Mouse (Mus musculus) embryonic fibroblast, embryonic 13.5 days (primary cell): ENCODE results near the gene Cyp51. TPM values are rescaled to one million over a fixed set of nuclear protein-coding genes. Genes with fewer than 3 reads are reported as not detected.
A peak's percentile ranks its signal among the peaks of the same experiment; 100 is the strongest.
"Not testable (repeated sequence)": the region's sequence is repeated elsewhere in the genome, so short reads cannot be mapped to it uniquely, and the experiment has no call there.

Experiments
- H3K27ac ChIP-seq: 2 replicates; pipeline ENCODE4 v1.5.1; 2012; ENCODE audit warnings: low read length, control low read depth, inconsistent platforms; ENCODE audit not compliant: insufficient read depth
- H3K4me1 ChIP-seq: 2 replicates; pipeline ENCODE4 v1.6.1; 2011; ENCODE audit warnings: low read length; ENCODE audit not compliant: control insufficient read depth, insufficient read depth
- H3K4me3 ChIP-seq: 2 replicates; pipeline ENCODE4 v1.5.1; 2011; ENCODE audit warnings: mild to moderate bottlenecking, control low read depth, low read length; ENCODE audit not compliant: insufficient read depth
- CTCF ChIP-seq: IDR thresholded peaks from 2 replicates; pipeline ENCODE4 v1.5.1; 2011; ENCODE audit warnings: mild to moderate bottlenecking, control low read depth, low read length, moderate library complexity, borderline replicate concordance; ENCODE audit not compliant: insufficient read depth
- POLR2A ChIP-seq: IDR thresholded peaks from 2 replicates; pipeline ENCODE4 v1.6.1; 2011; ENCODE audit warnings: low read depth, mild to moderate bottlenecking, control low read depth, low read length, moderate library complexity
- polyA plus RNA-seq: library from polyadenylated mRNA; stranded (reverse); fragments of >200 nt; gene quantifications from 2 replicates; pipeline ENCODE4 v1.2.4, GENCODE M21; 2011; ENCODE audit warnings: low read depth; ENCODE audit not compliant: missing spikeins, insufficient read length

Cyp51 gene
- polyA plus RNA-seq, result 84.4 and 86.6 TPM in 2 replicates

DNA sequence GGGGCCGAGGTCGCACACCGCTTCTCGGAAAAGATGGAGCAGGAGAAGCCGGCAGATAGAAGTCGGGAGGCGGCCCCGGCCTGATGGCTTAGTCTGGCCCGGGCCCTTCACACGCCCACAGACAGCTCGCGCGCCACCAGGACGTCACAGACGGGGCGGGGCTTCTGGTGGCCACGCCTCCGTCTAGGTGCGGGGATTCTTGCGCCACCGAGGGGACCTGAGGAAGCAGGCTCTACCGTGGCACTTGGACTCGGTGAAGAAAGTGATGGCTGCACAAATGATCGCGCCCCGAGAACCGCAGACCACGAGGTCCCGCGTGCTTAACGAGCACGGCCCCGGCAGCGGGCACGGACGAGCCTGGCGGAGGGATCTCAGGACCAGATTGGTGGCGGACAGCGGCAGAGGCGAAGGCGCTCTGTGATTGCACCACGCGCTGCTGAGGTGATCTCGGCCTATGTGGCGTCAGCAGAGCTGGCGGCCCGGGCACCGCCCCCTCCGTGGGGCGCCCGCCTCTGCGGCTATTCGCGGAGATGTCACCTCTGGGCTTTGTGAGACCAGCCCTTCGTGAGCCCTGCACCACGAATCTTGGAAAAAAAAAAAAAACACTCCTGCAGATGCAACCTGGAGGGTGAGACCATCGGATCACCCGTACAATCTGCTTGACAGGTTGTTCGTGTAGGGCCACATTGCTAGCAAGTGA, at the start of gene Cyp51:
Gene Cyp51 (minus strand): TSS at position 406 of the 700 bp plus-strand sequence.
- peak within 1 kb of the TSS; percentile 92 for H3K4me3 ChIP-seq
- TF ChIP-seq POLR2A (peak; percentile 74), CTCF (no peak)
- peak within 1 kb of the TSS; percentile 89 for H3K27ac ChIP-seq
- H3K4me1 ChIP-seq, result no peaks in the 10 kb centered on the region; the same call in 1 of the 2 replicates

- TF ChIP-seq POLR2A, result no peak
- TF ChIP-seq CTCF, result no peak
- Histone ChIP-seq H3K27ac (no peak overlapping the region), H3K4me1 (no peaks in the 10 kb centered on the region), H3K4me3 (no peak overlapping the region)
Observed at GRCm38 (mm10) chr5:4112570-4113098, 8.1 kb upstream of the Cyp51 start.

DNA sequence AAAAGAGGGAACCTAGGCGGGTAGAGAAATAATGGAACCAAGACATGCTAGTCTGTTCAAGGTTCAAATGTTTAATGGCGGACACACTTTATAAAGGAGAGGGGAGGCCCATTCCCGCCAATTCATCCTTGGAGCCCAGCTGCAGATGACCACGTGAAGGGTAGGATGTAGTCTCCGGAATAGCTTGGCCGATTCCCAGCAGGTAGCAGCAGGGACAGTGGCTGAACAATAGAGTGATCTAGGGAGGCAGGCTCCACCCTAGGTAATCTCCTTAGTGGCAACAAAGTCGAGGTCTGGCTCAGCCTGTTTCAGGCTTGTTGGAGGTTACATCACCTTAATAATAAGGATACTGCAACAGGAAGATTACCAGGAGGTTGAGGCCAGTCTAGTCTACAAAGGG, 2.5 kb upstream of the Cyp51 start:
- H3K4me1 ChIP-seq, H3K4me3 ChIP-seq, H3K27ac ChIP-seq: not testable (repeated sequence)

GRCm38 (mm10) chr5:4105651-4106186, 1.2 kb upstream of the Cyp51 start:
- Histone ChIP-seq H3K27ac (no peak overlapping the region), H3K4me1 (no peaks in the 10 kb centered on the region; the same call in 1 of the 2 replicates), H3K4me3 (no peak overlapping the region)
- TF ChIP-seq CTCF, result no peak
- TF ChIP-seq POLR2A, result no peak

DNA sequence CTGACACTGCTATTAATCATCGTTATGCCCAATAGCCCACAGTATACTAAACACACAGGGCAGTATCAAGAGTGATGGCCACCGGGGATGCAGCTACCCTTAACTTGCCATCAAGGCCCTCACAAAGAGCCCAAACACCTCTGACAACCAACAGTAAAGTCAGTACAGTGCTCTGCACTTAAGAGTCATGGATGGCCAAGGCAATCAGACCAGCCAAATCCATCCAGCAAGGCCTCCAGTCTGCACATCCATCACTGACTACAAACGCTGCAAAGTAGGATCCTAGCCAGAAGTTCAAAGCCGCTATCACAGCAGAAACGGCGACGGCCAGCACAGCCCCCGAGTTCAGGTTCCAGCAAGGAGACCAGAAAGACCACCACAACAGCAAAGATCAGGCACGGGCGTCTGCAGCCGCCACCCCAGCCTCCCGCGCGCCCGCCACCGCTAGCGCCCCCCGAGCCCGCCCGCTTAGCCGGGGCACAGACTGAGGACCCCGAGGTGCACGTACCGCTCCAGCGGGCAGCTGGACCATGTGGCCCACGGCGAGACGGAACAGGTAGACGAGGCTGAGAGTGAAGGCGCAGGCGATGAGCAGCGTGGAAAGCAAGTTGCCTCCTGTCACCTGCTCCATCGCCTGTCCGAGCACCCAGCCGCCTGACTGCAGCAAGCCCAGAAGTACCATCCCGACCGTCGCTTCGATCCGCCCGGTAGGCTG, 763 bp downstream of the Cyp51 start:
- peak overlapping the region; percentile 92 for H3K4me3 ChIP-seq
- no peak for TF ChIP-seq CTCF
- no peak for TF ChIP-seq POLR2A
- peak overlapping the region; percentile 89 for H3K27ac ChIP-seq
- H3K4me1 ChIP-seq, result no peaks in the 10 kb centered on the region; the same call in 1 of the 2 replicates

DNA sequence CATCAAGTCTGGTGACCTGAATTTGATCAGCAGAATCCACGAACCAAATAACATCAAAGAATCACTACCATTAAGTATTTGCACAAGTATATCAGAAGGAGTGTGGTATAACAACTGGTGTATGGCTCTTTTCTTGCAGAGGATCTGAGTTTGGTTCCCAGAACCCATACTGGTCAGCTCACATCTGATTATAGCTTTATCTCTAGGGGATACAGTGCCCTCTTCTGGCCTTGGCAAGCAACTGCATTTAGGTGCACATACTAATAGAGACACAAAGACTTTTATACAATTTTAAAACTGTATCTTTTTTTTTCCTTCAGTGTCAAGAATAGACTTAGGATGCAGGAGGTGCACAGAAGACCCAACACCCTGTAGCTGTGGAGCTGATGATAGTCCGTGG, 2.8 kb downstream of the Cyp51 start:
- H3K4me1 ChIP-seq, result no peaks in the 10 kb centered on the region; the same call in 1 of the 2 replicates
- TF ChIP-seq CTCF, result no peak
- no peak for TF ChIP-seq POLR2A
- H3K4me3 ChIP-seq, result peak overlapping the region; percentile 35
- H3K27ac ChIP-seq, result no peak overlapping the region

DNA sequence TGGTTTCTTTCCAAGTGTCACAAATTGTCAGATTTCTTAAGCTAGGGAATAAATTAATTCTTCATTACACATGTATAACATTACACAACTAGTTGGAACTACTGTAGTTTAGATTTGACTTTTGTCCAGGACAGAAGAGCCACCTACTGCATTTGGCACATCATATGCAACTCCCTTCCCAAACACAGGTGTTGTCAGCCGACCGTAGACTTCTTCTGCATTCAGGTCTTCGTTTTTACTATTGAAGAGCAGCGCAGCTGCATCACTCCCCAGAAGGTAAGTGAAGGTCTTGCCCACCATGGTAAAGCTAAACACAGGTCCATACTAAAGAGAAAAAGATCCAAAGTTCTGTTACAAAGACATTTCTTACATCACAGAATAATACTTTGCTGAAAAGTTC, 3.5 kb downstream of the Cyp51 start:
- Histone ChIP-seq H3K4me1 (no peaks in the 10 kb centered on the region; the same call in 1 of the 2 replicates), H3K27ac (no peak overlapping the region), H3K4me3 (no peak overlapping the region)
- no peak for TF ChIP-seq POLR2A
- no peak for TF ChIP-seq CTCF

DNA sequence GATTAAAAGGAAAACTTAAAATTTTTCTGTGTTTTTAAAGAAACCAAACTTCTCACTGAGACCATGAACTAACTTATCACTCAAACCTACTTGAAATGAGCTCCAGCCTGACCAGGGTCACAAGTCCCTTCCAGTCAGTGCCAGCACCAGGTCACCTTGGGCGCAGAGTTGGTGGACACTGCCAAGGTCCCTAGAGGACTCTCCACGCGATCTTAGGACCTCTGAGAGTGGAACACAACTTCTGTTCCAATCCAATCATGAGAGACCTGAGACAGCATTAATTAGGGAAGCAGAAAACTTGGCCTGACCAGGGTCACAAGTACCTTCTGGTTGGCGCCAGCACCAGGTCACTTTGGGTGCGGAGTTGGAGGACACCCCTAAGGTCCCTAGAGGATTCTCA, 10.1 kb downstream of the Cyp51 start:
- H3K27ac ChIP-seq, result no peak overlapping the region
- TF ChIP-seq CTCF, result no peak
- H3K4me1 ChIP-seq, result no peaks in the 10 kb centered on the region
- no peak overlapping the region for H3K4me3 ChIP-seq

- Histone ChIP-seq H3K4me3 (no peak overlapping the region), H3K27ac (no peak overlapping the region), H3K4me1 (no peaks in the 10 kb centered on the region)
- no peak for TF ChIP-seq POLR2A
- no peak for TF ChIP-seq CTCF
Observed at GRCm38 (mm10) chr5:4088190-4088589, 16.4 kb downstream of the Cyp51 start.

DNA sequence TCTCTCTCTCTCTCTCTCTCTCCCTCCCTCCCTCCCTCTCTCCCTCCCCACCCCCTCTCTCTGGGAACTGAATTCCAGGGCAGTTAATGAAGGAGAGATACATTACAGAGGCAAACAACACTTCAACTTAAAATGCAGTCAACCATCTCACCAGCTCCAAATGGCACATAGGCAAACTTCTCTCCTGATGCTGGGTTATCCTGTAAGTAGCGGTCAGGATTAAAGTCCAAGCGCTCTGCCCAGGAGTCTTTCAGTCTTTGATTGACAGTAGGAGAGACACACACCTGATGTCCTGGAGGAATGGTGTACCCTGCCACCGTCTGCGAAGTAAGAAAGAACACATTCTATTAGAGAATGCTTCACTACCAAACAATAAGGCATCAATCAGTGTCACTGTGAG, 18.2 kb downstream of the Cyp51 start:
- Histone ChIP-seq H3K4me1 (no peaks in the 10 kb centered on the region), H3K27ac (no peak overlapping the region), H3K4me3 (no peak overlapping the region)
- TF ChIP-seq CTCF (no peak), POLR2A (no peak)
